Mouse (Mus musculus) heart, embryonic 11.5 days (tissue): ENCODE measurements around the gene Fbxo3. TPM values are rescaled to one million over a fixed set of nuclear protein-coding genes. Genes with fewer than 3 reads are reported as not detected.

Source experiments
- ATAC-seq: fragments of 200-750 bp; cut with Nextera tagmentation; replicated peaks from 2 replicates; pipeline ENCODE4 v1.8.0; 2017; ENCODE audit warnings: moderate library complexity; ENCODE audit not compliant: insufficient number of reproducible peaks, low FRiP score, low TSS enrichment
- H3K27ac ChIP-seq: fragments of 300-500 bp; sonication (generic); 2 replicates; pipeline ENCODE4 v1.5.1; 2014; ENCODE audit warnings: mild to moderate bottlenecking, low read depth, low read length
- H3K27me3 ChIP-seq: fragments of 300-500 bp; sonication (generic); 2 replicates; pipeline ENCODE4 v1.6.1; 2014; ENCODE audit warnings: mild to moderate bottlenecking, low read length, mixed read lengths; ENCODE audit not compliant: control insufficient read depth, insufficient read depth
- H3K36me3 ChIP-seq: fragments of 300-500 bp; sonication (generic); 2 replicates; pipeline ENCODE4 v1.6.1; 2014; ENCODE audit warnings: mild to moderate bottlenecking, low read length, moderate library complexity, mixed read lengths; ENCODE audit not compliant: control insufficient read depth, insufficient read depth
- H3K4me1 ChIP-seq: fragments of 300-500 bp; sonication (generic); 2 replicates; pipeline ENCODE4 v1.6.1; 2014; ENCODE audit warnings: low read length; ENCODE audit not compliant: control insufficient read depth, insufficient read depth
- H3K4me2 ChIP-seq: fragments of 300-500 bp; sonication (generic); 2 replicates; pipeline ENCODE4 v1.6.1; 2014; ENCODE audit warnings: mild to moderate bottlenecking, moderate library complexity
- H3K4me3 ChIP-seq: fragments of 300-500 bp; sonication (generic); 2 replicates; pipeline ENCODE4 v1.5.1; 2014; ENCODE audit warnings: low read depth, low read length
- H3K9ac ChIP-seq: fragments of 300-500 bp; sonication (generic); 2 replicates; pipeline ENCODE4 v1.6.1; 2014; ENCODE audit warnings: mild to moderate bottlenecking, low read depth, low read length, moderate library complexity
- H3K9me3 ChIP-seq: fragments of 300-500 bp; sonication (generic); replicated peaks from 2 replicates; pipeline ENCODE4 v1.6.1; 2016; ENCODE audit warnings: low read length; ENCODE audit not compliant: control insufficient read depth
- WGBS: fragments of 180-500 bp; shearing (Covaris S2); extraction: QIAGEN DNeasy Blood & Tissue Kit; methylation state at CpG from one replicate; pipeline ENCODE4 v1.1.7; 2014; ENCODE audit not compliant: insufficient replicate concordance; 5-methylcytosine and 5-hydroxymethylcytosine counted together
- polyA plus RNA-seq: library from polyadenylated mRNA; unstranded; fragments of >200 nt; fragmentation: Nextera tagmentation; extraction: Ambion mirVana; gene quantifications from 2 replicates; pipeline ENCODE4 v1.2.1, GENCODE M21; 2014

Gene Fbxo3
- polyA plus RNA-seq, 1 experiment from 2014 or later, result 43.2 TPM

- no peaks in the 10 kb centered on the region for H3K27me3 ChIP-seq
- no peak overlapping the region for H3K9ac ChIP-seq
- H3K4me2 ChIP-seq, result no peak overlapping the region
- no peak overlapping the region for H3K27ac ChIP-seq
- H3K4me1 ChIP-seq, result no peaks in the 10 kb centered on the region
- H3K4me3 ChIP-seq, result no peak overlapping the region
- 67% methylated on average over 5 of the region's 5 CpGs for WGBS
- peaks cover 3% of the 10 kb centered on the region for H3K36me3 ChIP-seq
- H3K9me3 ChIP-seq, result no peaks in the 10 kb centered on the region
- ATAC-seq, result no peak
These were observed 16.3 kb downstream of the Fbxo3 start for GRCm38 (mm10) chr2:104043624-104044478.

GRCm38 (mm10) chr2:104044479-104045080 is 17.1 kb downstream of the Fbxo3 start:
- H3K4me3 ChIP-seq, result no peak overlapping the region
- H3K4me2 ChIP-seq, result no peak overlapping the region

GRCm38 (mm10) chr2:104058381-104058780 is 30.9 kb downstream of the Fbxo3 start:
- no peak overlapping the region for H3K9ac ChIP-seq
- no peak overlapping the region for H3K4me2 ChIP-seq
- H3K9me3 ChIP-seq, result no peaks in the 10 kb centered on the region
- no peak overlapping the region for H3K27ac ChIP-seq
- H3K4me3 ChIP-seq, result no peak overlapping the region
- H3K36me3 ChIP-seq, result peaks cover 11% of the 10 kb centered on the region; the same call in 1 of the 2 replicates
- no peaks in the 10 kb centered on the region for H3K27me3 ChIP-seq
- WGBS, result 90% methylated on average over 1 of the region's 1 CpGs
- H3K4me1 ChIP-seq, result no peaks in the 10 kb centered on the region
- no peak for ATAC-seq

More at GRCm38 (mm10) chr2:104044479-104045080, 17.1 kb downstream of the Fbxo3 start:
- no peak overlapping the region for H3K27ac ChIP-seq
- ATAC-seq, result no peak
- peaks cover 3% of the 10 kb centered on the region for H3K36me3 ChIP-seq
- H3K4me1 ChIP-seq, result no peaks in the 10 kb centered on the region
- H3K9me3 ChIP-seq, result no peaks in the 10 kb centered on the region
- H3K27me3 ChIP-seq, result no peaks in the 10 kb centered on the region
- WGBS, result 50% methylated on average over 1 of the region's 1 CpGs
- H3K9ac ChIP-seq, result no peak overlapping the region

- no peak for ATAC-seq
- Histone ChIP-seq H3K36me3 (peaks cover 11% of the 10 kb centered on the region; the same call in 1 of the 2 replicates), H3K4me1 (no peaks in the 10 kb centered on the region), H3K27me3 (no peaks in the 10 kb centered on the region), H3K9me3 (no peaks in the 10 kb centered on the region), H3K4me2 (no peak overlapping the region), H3K4me3 (no peak overlapping the region), H3K27ac (no peak overlapping the region), H3K9ac (no peak overlapping the region)
- 86% methylated on average over 4 of the region's 4 CpGs for WGBS
These were observed 31.4 kb downstream of the Fbxo3 start for GRCm38 (mm10) chr2:104058954-104059353.

- no peaks in the 10 kb centered on the region for H3K9me3 ChIP-seq
- no peaks in the 10 kb centered on the region for H3K4me1 ChIP-seq
- no peak for ATAC-seq
- H3K4me2 ChIP-seq, result no peak overlapping the region
- H3K27me3 ChIP-seq, result no peaks in the 10 kb centered on the region
- 79% methylated on average over 10 of the region's 10 CpGs for WGBS
- H3K9ac ChIP-seq, result no peak overlapping the region
- no peak overlapping the region for H3K27ac ChIP-seq
- H3K36me3 ChIP-seq, result 0 out of 2 replicates have a peak, but pooled peaks cover 11% of the 10 kb centered on the region
- no peak overlapping the region for H3K4me3 ChIP-seq
These were observed 32.3 kb downstream of the Fbxo3 start for GRCm38 (mm10) chr2:104059786-104060185.

- H3K4me3 ChIP-seq, result no peak overlapping the region
- no peak overlapping the region for H3K4me2 ChIP-seq
- WGBS, result 95% methylated on average over 6 of the region's 6 CpGs
- 0 out of 2 replicates have a peak, but pooled peaks cover 5% of the 10 kb centered on the region for H3K36me3 ChIP-seq
- no peaks in the 10 kb centered on the region for H3K27me3 ChIP-seq
- no peaks in the 10 kb centered on the region for H3K9me3 ChIP-seq
- no peak overlapping the region for H3K9ac ChIP-seq
- no peaks in the 10 kb centered on the region for H3K4me1 ChIP-seq
- no peak for ATAC-seq
- no peak overlapping the region for H3K27ac ChIP-seq
These were observed 33.5 kb downstream of the Fbxo3 start for GRCm38 (mm10) chr2:104060996-104061395.

- H3K4me3 ChIP-seq, result no peak overlapping the region
- H3K9ac ChIP-seq, result no peak overlapping the region
- no peak for ATAC-seq
- H3K4me2 ChIP-seq, result no peak overlapping the region
- 0 out of 2 replicates have a peak, but pooled peaks cover 5% of the 10 kb centered on the region for H3K36me3 ChIP-seq
- H3K9me3 ChIP-seq, result no peaks in the 10 kb centered on the region
- no peaks in the 10 kb centered on the region for H3K4me1 ChIP-seq
- no peaks in the 10 kb centered on the region for H3K27me3 ChIP-seq
- no peak overlapping the region for H3K27ac ChIP-seq
These were observed 35.1 kb downstream of the Fbxo3 start for GRCm38 (mm10) chr2:104062665-104063064.

GRCm38 (mm10) chr2:104064152-104064551 is 36.6 kb downstream of the Fbxo3 start:
- Histone ChIP-seq H3K27me3 (no peaks in the 10 kb centered on the region), H3K9me3 (no peaks in the 10 kb centered on the region), H3K4me2 (no peak overlapping the region), H3K36me3 (0 out of 2 replicates have a peak, but pooled peaks cover 5% of the 10 kb centered on the region), H3K4me1 (no peaks in the 10 kb centered on the region), H3K9ac (no peak overlapping the region), H3K4me3 (no peak overlapping the region), H3K27ac (no peak overlapping the region)
- no peak for ATAC-seq
- WGBS, result 69% methylated on average over 2 of the region's 2 CpGs
